Mouse (Mus musculus) left cerebral cortex, adult 8-10 months (tissue): ENCODE measurements around the gene Gm45213. TPM values are rescaled to one million over a fixed set of nuclear protein-coding genes. Genes with fewer than 3 reads are reported as not detected.

Experiments used
- DNase-seq, 2 experiments: peaks; one replicate each; pipeline ENCODE4 v3.0.0; 2022; ENCODE audit warnings: low spot score in 2 of 2
- total RNA-seq, 4 experiments: library from RNA; stranded (reverse); gene quantifications; 2 replicates each; pipeline ENCODE4 v1.2.4; 2022

Gm45213 gene
- total RNA-seq = not detected

- DNase-seq = no peak
Measured at GRCm38 (mm10) chr7:66043552-66044459, at the start of gene Gm45213. TSS of gene Gm45213 (plus strand) at chr7:66043602.

DNA sequence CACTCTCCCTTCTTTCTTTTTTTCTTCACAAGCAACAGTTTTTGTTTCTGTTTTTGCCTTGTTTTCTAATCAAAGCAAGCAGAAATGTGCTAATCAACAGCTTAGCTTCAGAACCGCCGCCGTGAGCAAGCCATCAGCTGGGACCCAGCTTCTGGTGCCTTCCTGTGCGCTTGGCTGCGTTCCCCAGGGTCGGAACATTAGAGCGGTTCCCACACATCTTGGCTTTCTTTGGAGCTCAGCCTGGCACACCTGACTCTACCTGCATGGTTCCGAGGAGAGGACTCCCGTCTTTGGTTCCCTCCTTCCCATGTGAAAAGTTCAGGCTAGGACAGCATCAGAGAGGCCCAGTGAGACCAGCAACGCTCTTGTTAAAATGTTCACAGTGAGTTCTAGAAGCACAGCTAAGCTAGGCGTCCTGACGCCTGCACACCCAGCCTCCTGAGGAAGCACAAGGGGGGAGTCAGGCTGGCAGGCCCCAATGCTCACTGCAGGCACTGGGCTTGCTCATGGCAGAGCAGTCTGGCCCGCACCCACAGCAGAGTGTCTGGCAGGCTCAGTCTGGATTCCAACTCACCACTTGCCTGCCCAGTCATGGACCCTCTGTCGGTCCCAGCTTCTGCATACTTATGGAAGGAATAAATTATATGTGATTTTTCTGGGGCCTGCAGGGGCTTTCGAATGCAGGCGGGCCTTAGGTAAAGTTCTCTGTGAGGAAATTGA lies 42.2 kb upstream of the Gm45213 start:
- DNase-seq = no peak

GRCm38 (mm10) chr7:66001797-66002196 lies 41.6 kb upstream of the Gm45213 start:
- DNase-seq = no peak

DNA sequence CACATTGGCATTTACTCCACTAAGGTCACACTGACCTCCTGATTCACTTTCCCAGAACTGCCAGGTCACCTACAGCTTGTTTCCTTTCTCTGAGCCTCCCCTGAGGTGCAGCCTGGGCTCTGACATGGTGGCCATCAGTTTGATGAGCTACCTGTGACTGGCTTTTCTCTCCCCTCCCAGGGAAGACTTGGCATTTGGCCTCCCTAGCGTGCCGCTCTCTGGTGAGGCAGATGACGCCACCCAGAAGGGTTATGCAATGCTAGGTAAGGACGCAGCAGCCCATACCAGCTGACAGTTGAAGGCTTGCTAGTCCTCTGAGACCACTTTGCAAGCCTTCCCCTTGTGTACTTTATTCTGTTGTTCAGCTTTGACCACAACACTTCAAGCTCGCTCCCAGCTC lies 40.0 kb upstream of the Gm45213 start:
- DNase-seq = no peak

- DNase-seq = no peak
Measured at GRCm38 (mm10) chr7:66003865-66004638, 39.4 kb upstream of the Gm45213 start.

DNA sequence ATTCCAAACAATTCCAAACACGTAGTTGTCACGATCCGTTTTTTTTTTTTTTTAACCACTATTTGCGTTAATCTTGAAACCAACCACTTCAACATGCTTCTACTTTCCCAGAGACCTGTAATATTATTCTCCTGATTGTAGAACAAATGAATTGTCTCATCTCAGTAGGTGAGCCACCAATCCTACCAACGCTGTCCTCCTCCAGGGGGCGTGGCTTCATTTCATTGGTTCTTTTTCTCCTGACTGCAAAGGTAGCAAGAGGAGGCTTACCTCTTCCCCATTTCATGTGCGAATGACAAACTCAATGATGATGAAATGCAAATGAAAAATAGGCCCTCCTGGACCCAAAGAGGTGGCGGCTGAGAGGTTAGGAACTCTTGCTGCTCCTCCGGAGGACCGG lies 38.3 kb upstream of the Gm45213 start:
- no peak for DNase-seq

- DNase-seq = no peak
Measured at GRCm38 (mm10) chr7:66008161-66008891, 35.1 kb upstream of the Gm45213 start.

DNA sequence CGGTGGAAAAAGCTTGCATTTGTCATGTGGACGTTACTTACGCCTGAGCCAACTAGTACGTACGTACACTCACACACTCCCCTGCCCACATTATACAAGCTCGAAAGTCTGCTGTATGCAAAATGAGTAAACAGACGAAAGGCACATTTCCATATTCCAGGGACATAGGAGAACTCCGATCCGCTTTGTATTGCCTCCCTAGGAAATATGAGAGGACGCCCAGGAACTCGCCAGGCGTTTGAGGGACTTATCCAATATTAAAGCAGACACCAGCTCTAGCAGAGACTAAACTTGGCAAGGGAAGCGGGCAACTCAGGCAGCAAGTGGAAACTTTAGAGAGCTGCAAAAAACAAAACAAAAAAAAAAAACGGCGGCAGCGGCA lies 34.5 kb upstream of the Gm45213 start:
- no peak for DNase-seq

GRCm38 (mm10) chr7:66010518-66010917 lies 32.9 kb upstream of the Gm45213 start:
- no peak for DNase-seq

- DNase-seq = no peak
Measured at GRCm38 (mm10) chr7:66027747-66028146, 15.7 kb upstream of the Gm45213 start.

- DNase-seq = no peak
Measured at GRCm38 (mm10) chr7:66028766-66029512, 14.5 kb upstream of the Gm45213 start.

GRCm38 (mm10) chr7:66036809-66037208 lies 6.6 kb upstream of the Gm45213 start:
- DNase-seq = no peak

- DNase-seq = no peak
Measured at GRCm38 (mm10) chr7:66038261-66038660, 5.1 kb upstream of the Gm45213 start.

- no peak for DNase-seq
Measured at GRCm38 (mm10) chr7:66038730-66039129, 4.7 kb upstream of the Gm45213 start.

GRCm38 (mm10) chr7:66040026-66040814 lies 3.2 kb upstream of the Gm45213 start:
- no peak for DNase-seq

DNA sequence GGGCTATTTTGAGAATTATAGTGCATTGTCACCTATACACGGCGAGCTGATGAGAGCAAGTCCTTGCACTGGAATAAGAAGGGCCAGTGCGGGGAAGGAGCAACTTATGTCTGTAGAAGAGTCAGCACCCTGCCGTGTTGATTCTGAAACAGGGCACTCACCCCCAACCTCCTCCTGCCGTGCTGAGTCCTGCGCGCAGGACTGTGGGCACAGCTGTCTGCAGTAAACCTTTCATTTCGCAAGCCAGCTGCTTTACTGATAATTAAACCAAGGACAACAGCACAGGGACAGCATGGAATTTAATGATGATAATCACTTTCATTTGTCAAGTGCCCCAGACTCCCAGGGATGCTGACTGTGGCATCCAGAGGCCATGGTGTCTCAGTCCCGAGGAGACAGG lies 1.2 kb downstream of the Gm45213 start:
- DNase-seq = no peak

- DNase-seq = no peak
Measured at GRCm38 (mm10) chr7:66046921-66047918, 3.8 kb downstream of the Gm45213 start.

DNA sequence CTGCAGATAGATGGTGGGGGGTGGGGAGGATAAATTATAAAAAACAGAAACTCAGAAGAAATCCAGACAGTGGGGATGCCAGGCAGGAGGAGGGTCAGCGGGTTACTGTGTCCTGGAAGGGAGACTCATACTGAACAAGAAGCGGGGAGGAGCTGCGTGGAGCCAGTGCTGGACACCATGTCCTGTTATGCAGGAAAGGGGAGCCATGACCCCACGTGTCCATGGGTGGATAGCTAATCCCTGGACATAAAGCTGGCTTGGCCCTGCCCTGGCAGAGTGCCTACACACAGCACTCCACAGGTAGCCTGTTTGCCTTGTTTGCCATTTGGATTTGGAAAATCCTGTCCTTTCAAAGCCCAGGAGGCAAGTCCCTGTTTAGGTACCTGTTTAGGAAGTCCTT lies 4.6 kb downstream of the Gm45213 start:
- DNase-seq = no peak
